Mouse (Mus musculus) stomach, embryonic 14.5 days (tissue): ENCODE results near the gene Ankrd39. TPM values are rescaled to one million over a fixed set of nuclear protein-coding genes. Genes with fewer than 3 reads are reported as not detected.

Experiments
- ATAC-seq: fragments of 200-750 bp; cut with Nextera tagmentation; 2 replicates; pipeline ENCODE4 v1.8.0; 2017; ENCODE audit warnings: low read depth, moderate TSS enrichment; ENCODE audit not compliant: insufficient number of reproducible peaks, insufficient read depth, low FRiP score
- H3K27ac ChIP-seq: fragments of 300-500 bp; sonication (generic); 2 replicates; pipeline ENCODE4 v1.5.1; 2014; ENCODE audit warnings: mild to moderate bottlenecking, low read length, moderate library complexity, mixed read lengths
- H3K27me3 ChIP-seq: fragments of 300-500 bp; sonication (generic); 2 replicates; pipeline ENCODE4 v1.6.1; 2014; ENCODE audit warnings: low read length, control low read depth, mixed read lengths; ENCODE audit not compliant: control insufficient read depth, insufficient read depth
- H3K36me3 ChIP-seq: fragments of 300-500 bp; sonication (generic); 2 replicates; pipeline ENCODE4 v1.6.1; 2014; ENCODE audit warnings: mild to moderate bottlenecking, control low read depth, low read length, moderate library complexity, mixed read lengths; ENCODE audit not compliant: control insufficient read depth, insufficient read depth
- H3K4me1 ChIP-seq: fragments of 300-500 bp; sonication (generic); 2 replicates; pipeline ENCODE4 v1.6.1; 2014; ENCODE audit warnings: low read length, control low read depth, mixed read lengths; ENCODE audit not compliant: control insufficient read depth, insufficient read depth
- H3K4me2 ChIP-seq: fragments of 300-500 bp; sonication (generic); replicated peaks from 2 replicates; pipeline ENCODE4 v1.6.1; 2014; ENCODE audit warnings: low read depth, low read length, control low read depth
- H3K4me3 ChIP-seq: fragments of 300-500 bp; sonication (generic); 2 replicates; pipeline ENCODE4 v1.5.1; 2014; ENCODE audit warnings: low read depth, low read length, control low read depth
- H3K9ac ChIP-seq: fragments of 300-500 bp; sonication (generic); replicated peaks from 2 replicates; pipeline ENCODE4 v1.6.1; 2014; ENCODE audit warnings: low read depth, mild to moderate bottlenecking, control low read depth, low read length, moderate library complexity, mixed read lengths
- H3K9me3 ChIP-seq: fragments of 300-500 bp; sonication (generic); 2 replicates; pipeline ENCODE4 v1.6.1; 2016; ENCODE audit warnings: low read depth, low read length, control low read depth; ENCODE audit not compliant: control insufficient read depth
- WGBS: fragments of 180-500 bp; shearing (Covaris S2); extraction: QIAGEN DNeasy Blood & Tissue Kit; methylation state at CpG from one replicate; pipeline ENCODE4 v1.1.7; 2014; 5-methylcytosine and 5-hydroxymethylcytosine counted together
- polyA plus RNA-seq: library from polyadenylated mRNA; unstranded; fragments of >200 nt; fragmentation: Nextera tagmentation; extraction: Ambion mirVana; gene quantifications from 2 replicates; pipeline ENCODE4 v1.2.1, GENCODE M21; 2014

Ankrd39 gene
- polyA plus RNA-seq, 1 experiment from 2014 or later: 30.4 TPM

- Histone ChIP-seq H3K4me3 (no peak overlapping the region), H3K9ac (no peak overlapping the region)
- WGBS: 87% methylated on average over 6 of the region's 6 CpGs
Observed at GRCm38 (mm10) chr1:36587860-36588259, 40.6 kb upstream of the Ankrd39 start.

GRCm38 (mm10) chr1:36586288-36586687 is 39.0 kb upstream of the Ankrd39 start:
- WGBS: 34% methylated on average over 4 of the region's 4 CpGs
- peaks cover 32% of the 10 kb centered on the region for H3K4me1 ChIP-seq

More at GRCm38 (mm10) chr1:36587860-36588259, 40.6 kb upstream of the Ankrd39 start:
- Histone ChIP-seq H3K27me3 (no peaks in the 10 kb centered on the region), H3K9me3 (no peaks in the 10 kb centered on the region), H3K27ac (peak overlapping the region; percentile 86; the same call in 1 of the 2 replicates), H3K4me2 (no peak overlapping the region), H3K4me1 (peaks cover 32% of the 10 kb centered on the region), H3K36me3 (no peaks in the 10 kb centered on the region)
- ATAC-seq: no peak

DNA sequence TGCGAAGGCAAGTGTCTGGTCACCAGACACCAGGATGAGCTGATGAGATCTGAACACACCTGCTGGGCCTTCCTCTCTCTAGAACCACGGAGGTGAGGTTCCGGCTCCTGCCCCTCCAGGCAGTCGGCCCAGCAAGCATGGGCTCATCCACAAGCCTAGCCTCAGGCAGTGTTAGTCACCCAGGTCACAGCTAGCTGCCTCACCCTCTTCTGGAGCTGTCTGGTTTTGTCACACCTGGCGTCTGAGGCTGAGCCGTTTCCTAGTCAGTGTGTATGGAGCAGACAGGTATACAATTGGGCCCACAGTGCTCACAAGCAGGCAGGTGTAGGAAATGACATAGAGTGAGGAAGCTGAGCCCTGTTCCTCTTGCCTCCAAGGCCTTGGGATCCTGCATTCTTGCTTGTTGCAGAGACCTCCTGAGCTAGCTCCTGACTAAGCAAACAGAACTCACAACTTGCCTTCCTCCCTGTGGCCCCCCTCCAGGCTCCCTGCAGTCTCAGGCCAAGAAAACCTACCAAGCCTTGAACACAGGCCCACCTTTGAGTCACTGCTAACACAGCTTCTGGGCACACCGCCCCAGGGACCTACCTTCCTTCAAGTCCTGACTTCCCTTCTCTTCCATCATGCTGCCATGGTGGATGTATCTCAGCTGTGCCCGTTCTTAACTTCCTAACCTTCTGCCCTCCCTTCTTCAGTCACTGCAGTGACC is 36.3 kb upstream of the Ankrd39 start:
- Histone ChIP-seq H3K4me1 (peaks cover 30% of the 10 kb centered on the region), H3K9me3 (no peaks in the 10 kb centered on the region), H3K4me2 (no peak overlapping the region), H3K36me3 (no peaks in the 10 kb centered on the region), H3K27me3 (no peaks in the 10 kb centered on the region), H3K9ac (no peak overlapping the region), H3K4me3 (no peak overlapping the region), H3K27ac (no peak overlapping the region)
- no peak for ATAC-seq
- 71% methylated on average over 8 of the region's 8 CpGs for WGBS

More at GRCm38 (mm10) chr1:36586288-36586687, 39.0 kb upstream of the Ankrd39 start:
- no peaks in the 10 kb centered on the region for H3K9me3 ChIP-seq
- no peak overlapping the region for H3K27ac ChIP-seq
- no peaks in the 10 kb centered on the region for H3K36me3 ChIP-seq
- H3K27me3 ChIP-seq: no peaks in the 10 kb centered on the region
- no peak overlapping the region for H3K4me3 ChIP-seq
- ATAC-seq: no peak
- H3K4me2 ChIP-seq: no peak overlapping the region
- no peak overlapping the region for H3K9ac ChIP-seq

- no peak for ATAC-seq
- Histone ChIP-seq H3K9ac (no peak overlapping the region), H3K27ac (no peak overlapping the region), H3K4me3 (no peak overlapping the region), H3K9me3 (no peaks in the 10 kb centered on the region), H3K27me3 (no peaks in the 10 kb centered on the region), H3K4me2 (no peak overlapping the region), H3K36me3 (no peaks in the 10 kb centered on the region), H3K4me1 (peaks cover 20% of the 10 kb centered on the region)
- 74% methylated on average over 8 of the region's 8 CpGs for WGBS
Observed at GRCm38 (mm10) chr1:36582211-36582610, 35.0 kb upstream of the Ankrd39 start.

- Histone ChIP-seq H3K27ac (peak overlapping the region; percentile 94; the same call in 1 of the 2 replicates), H3K9me3 (no peaks in the 10 kb centered on the region), H3K4me2 (no peak overlapping the region), H3K4me3 (no peak overlapping the region), H3K36me3 (no peaks in the 10 kb centered on the region), H3K27me3 (no peaks in the 10 kb centered on the region), H3K4me1 (peaks cover 25% of the 10 kb centered on the region), H3K9ac (no peak overlapping the region)
- no peak for ATAC-seq
- WGBS: 83% methylated on average over 5 of the region's 5 CpGs
Observed at GRCm38 (mm10) chr1:36581260-36581659, 34.0 kb upstream of the Ankrd39 start.

- peak overlapping the region; percentile 94 for H3K27ac ChIP-seq
- peaks cover 30% of the 10 kb centered on the region for H3K4me1 ChIP-seq
- H3K27me3 ChIP-seq: no peaks in the 10 kb centered on the region
- H3K4me3 ChIP-seq: no peak overlapping the region
- no peak overlapping the region; the same call in 1 of the 2 replicates for H3K9ac ChIP-seq
- H3K36me3 ChIP-seq: no peaks in the 10 kb centered on the region
- H3K4me2 ChIP-seq: peak overlapping the region; percentile 37
- peak; percentile 93 for ATAC-seq
- no peaks in the 10 kb centered on the region for H3K9me3 ChIP-seq
- WGBS: 2% methylated on average over 17 of the region's 17 CpGs
Observed at GRCm38 (mm10) chr1:36580384-36581207, 33.4 kb upstream of the Ankrd39 start.

DNA sequence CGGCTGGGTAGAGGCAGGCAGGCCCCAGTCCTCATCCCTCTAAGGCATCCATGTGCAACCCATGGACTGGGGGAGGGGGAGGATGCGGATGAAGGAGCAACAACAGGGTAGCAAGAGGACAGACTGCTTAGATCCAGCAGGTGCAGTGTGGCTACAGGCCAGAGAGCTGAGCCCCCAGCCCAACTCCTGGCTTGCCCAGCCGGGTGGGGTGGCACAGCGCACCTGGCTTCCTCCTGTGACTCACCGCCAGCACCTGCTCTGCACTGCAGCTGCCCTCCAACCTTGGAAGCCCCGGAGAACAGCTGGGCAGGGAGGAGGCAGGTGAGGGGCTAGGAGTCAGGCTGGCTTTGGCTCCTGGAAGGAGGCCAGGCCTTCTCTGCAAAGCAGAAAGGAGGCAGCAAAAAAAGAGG is 32.7 kb upstream of the Ankrd39 start:
- Histone ChIP-seq H3K4me3 (no peak overlapping the region), H3K27ac (peak overlapping the region; percentile 94), H3K4me1 (peaks cover 32% of the 10 kb centered on the region), H3K36me3 (no peaks in the 10 kb centered on the region), H3K9ac (no peak overlapping the region; the same call in 1 of the 2 replicates), H3K27me3 (no peaks in the 10 kb centered on the region), H3K4me2 (peak overlapping the region; percentile 37), H3K9me3 (no peaks in the 10 kb centered on the region)
- 22% methylated on average over 6 of the region's 6 CpGs for WGBS
- ATAC-seq: peak; percentile 73

GRCm38 (mm10) chr1:36576991-36577675 is 29.9 kb upstream of the Ankrd39 start:
- no peak overlapping the region for H3K27ac ChIP-seq
- H3K4me3 ChIP-seq: no peak overlapping the region
- H3K9ac ChIP-seq: no peak overlapping the region
- no peaks in the 10 kb centered on the region for H3K36me3 ChIP-seq
- H3K4me2 ChIP-seq: no peak overlapping the region
- H3K9me3 ChIP-seq: no peaks in the 10 kb centered on the region
- H3K4me1 ChIP-seq: peaks cover 54% of the 10 kb centered on the region
- 60% methylated on average over 6 of the region's 6 CpGs for WGBS
- ATAC-seq: no peak
- no peaks in the 10 kb centered on the region for H3K27me3 ChIP-seq
